Mouse (Mus musculus) intestine, embryonic 14.5 days (tissue): ENCODE data around the gene 1700007K13Rik. TPM values are rescaled to one million over a fixed set of nuclear protein-coding genes. Genes with fewer than 3 reads are reported as not detected.
"Not testable (repeated sequence)": the region's sequence is repeated elsewhere in the genome, so short reads cannot be mapped to it uniquely, and the experiment has no call there.

Experiments
- ATAC-seq: fragments of 200-750 bp; cut with Nextera tagmentation; replicated peaks from 2 replicates; pipeline ENCODE4 v1.8.0; 2017; ENCODE audit warnings: low read depth, moderate number of reproducible peaks, moderate TSS enrichment, moderate library complexity; ENCODE audit not compliant: low FRiP score, low TSS enrichment
- DNase-seq: peaks from one replicate; pipeline ENCODE4 v3.0.0-alpha.2; 2018; ENCODE audit warnings: low spot score
- H3K27ac ChIP-seq: fragments of 300-500 bp; sonication (generic); 2 replicates; pipeline ENCODE4 v1.5.1; 2014; ENCODE audit warnings: low read depth, mild to moderate bottlenecking, control low read depth
- H3K27me3 ChIP-seq: fragments of 300-500 bp; sonication (generic); replicated peaks from 2 replicates; pipeline ENCODE4 v1.6.1; 2014; ENCODE audit warnings: low read length, control low read depth; ENCODE audit not compliant: control insufficient read depth, insufficient read depth
- H3K36me3 ChIP-seq: fragments of 300-500 bp; sonication (generic); 2 replicates; pipeline ENCODE4 v1.6.1; 2014; ENCODE audit warnings: low read length, control low read depth; ENCODE audit not compliant: control insufficient read depth, insufficient read depth
- H3K4me1 ChIP-seq: fragments of 300-500 bp; sonication (generic); replicated peaks from 2 replicates; pipeline ENCODE4 v1.6.1; 2014; ENCODE audit warnings: low read length, control low read depth, mixed read lengths; ENCODE audit not compliant: control insufficient read depth, insufficient read depth
- H3K4me2 ChIP-seq: fragments of 300-500 bp; sonication (generic); 2 replicates; pipeline ENCODE4 v1.6.1; 2014; ENCODE audit warnings: low read length
- H3K4me3 ChIP-seq: fragments of 300-500 bp; sonication (generic); 2 replicates; pipeline ENCODE4 v1.5.1; 2014; ENCODE audit warnings: low read depth, low read length, control low read depth, mixed read lengths
- H3K9ac ChIP-seq: fragments of 300-500 bp; sonication (generic); 2 replicates; pipeline ENCODE4 v1.6.1; 2014; ENCODE audit warnings: mild to moderate bottlenecking, low read length
- H3K9me3 ChIP-seq: fragments of 300-500 bp; sonication (generic); 2 replicates; pipeline ENCODE4 v1.6.1; 2016; ENCODE audit warnings: low read length, control low read depth; ENCODE audit not compliant: control insufficient read depth
- WGBS: fragments of 180-500 bp; shearing (Covaris S2); extraction: QIAGEN DNeasy Blood & Tissue Kit; methylation state at CpG from one replicate; pipeline ENCODE4 v1.1.7; 2014; 5-methylcytosine and 5-hydroxymethylcytosine counted together
- polyA plus RNA-seq: library from polyadenylated mRNA; unstranded; fragments of >200 nt; fragmentation: Nextera tagmentation; extraction: Ambion mirVana; gene quantifications from 2 replicates; pipeline ENCODE4 v1.2.1, GENCODE M21; 2014

The 1700007K13Rik gene
- polyA plus RNA-seq, 1 experiment from 2014 or later, result 0.28 TPM

GRCm38 (mm10) chr2:28479208-28480204, 13.4 kb upstream of the 1700007K13Rik start:
- DNase-seq, result peak; percentile 69
- 35% methylated on average over 20 of the region's 20 CpGs for WGBS
- ATAC-seq, result peak; percentile 80
- Histone ChIP-seq H3K4me2 (peak overlapping the region; percentile 61), H3K27me3 (no peaks in the 10 kb centered on the region), H3K36me3 (no peaks in the 10 kb centered on the region; the same call in 1 of the 2 replicates), H3K27ac (peak overlapping the region; percentile 83), H3K4me1 (peaks cover 13% of the 10 kb centered on the region), H3K9me3 (no peaks in the 10 kb centered on the region), H3K9ac (peak overlapping the region; percentile 52), H3K4me3 (peak overlapping the region; percentile 33)

- H3K9ac ChIP-seq, H3K4me2 ChIP-seq, H3K9me3 ChIP-seq, ATAC-seq, H3K36me3 ChIP-seq, H3K4me3 ChIP-seq, H3K27ac ChIP-seq, H3K27me3 ChIP-seq, DNase-seq: not testable (repeated sequence)
- WGBS, result 91% methylated on average over 5 of the region's 5 CpGs
- peaks cover 13% of the 10 kb centered on the region for H3K4me1 ChIP-seq
Observed at GRCm38 (mm10) chr2:28477993-28478392, 11.9 kb upstream of the 1700007K13Rik start.

- H3K4me1 ChIP-seq, DNase-seq, ATAC-seq, H3K4me2 ChIP-seq, H3K9me3 ChIP-seq, H3K27ac ChIP-seq, H3K9ac ChIP-seq, H3K27me3 ChIP-seq, H3K4me3 ChIP-seq: not testable (repeated sequence)
- 93% methylated on average over 7 of the region's 8 CpGs for WGBS
- H3K36me3 ChIP-seq, result peaks cover 35% of the 10 kb centered on the region
Observed at GRCm38 (mm10) chr2:28472011-28472410, 5.9 kb upstream of the 1700007K13Rik start.

- 87% methylated on average over 2 of the region's 2 CpGs for WGBS
- H3K9ac ChIP-seq, result no peak overlapping the region
- ATAC-seq (no peak), DNase-seq (no peak)
- no peak overlapping the region for H3K27ac ChIP-seq
- H3K4me2 ChIP-seq, result no peak overlapping the region
- H3K36me3 ChIP-seq, result peaks cover 35% of the 10 kb centered on the region
- no peaks in the 10 kb centered on the region for H3K27me3 ChIP-seq
- H3K4me3 ChIP-seq, result no peak overlapping the region
- peaks cover 8% of the 10 kb centered on the region for H3K4me1 ChIP-seq
- H3K9me3 ChIP-seq, result peaks cover 4% of the 10 kb centered on the region; the same call in 1 of the 2 replicates
Observed at GRCm38 (mm10) chr2:28470591-28470990, 4.5 kb upstream of the 1700007K13Rik start.

- no peak for ATAC-seq
- Histone ChIP-seq H3K9me3 (peaks cover 4% of the 10 kb centered on the region; the same call in 1 of the 2 replicates), H3K36me3 (peaks cover 35% of the 10 kb centered on the region), H3K4me2 (no peak overlapping the region), H3K27me3 (no peaks in the 10 kb centered on the region), H3K27ac (no peak overlapping the region), H3K4me3 (no peak overlapping the region), H3K4me1 (peaks cover 8% of the 10 kb centered on the region), H3K9ac (no peak overlapping the region)
- 95% methylated on average over 14 of the region's 14 CpGs for WGBS
- DNase-seq, result no peak
Observed at GRCm38 (mm10) chr2:28469461-28469860, 3.3 kb upstream of the 1700007K13Rik start.

GRCm38 (mm10) chr2:28468486-28469225, 2.5 kb upstream of the 1700007K13Rik start:
- Histone ChIP-seq H3K4me2 (peak overlapping the region; percentile 97), H3K4me3 (peak overlapping the region; percentile 85), H3K9ac (peak overlapping the region; percentile 93), H3K36me3 (peaks cover 35% of the 10 kb centered on the region), H3K4me1 (peaks cover 8% of the 10 kb centered on the region), H3K27ac (no peak overlapping the region), H3K9me3 (peaks cover 4% of the 10 kb centered on the region; the same call in 1 of the 2 replicates), H3K27me3 (no peaks in the 10 kb centered on the region)
- WGBS, result 54% methylated on average over 18 of the region's 18 CpGs
- no peak for DNase-seq
- ATAC-seq, result no peak

GRCm38 (mm10) chr2:28467860-28468485, 1.8 kb upstream of the 1700007K13Rik start, which contains the start of gene Mrps2:
TSS of gene Mrps2 (plus strand) at chr2:28468066.
- ATAC-seq (peak; percentile 81), DNase-seq (peak; percentile 92)
- Histone ChIP-seq H3K4me2 (peak within 1 kb of the TSS; percentile 97), H3K36me3 (peaks cover 33% of the 10 kb centered on the region), H3K27me3 (no peaks in the 10 kb centered on the region), H3K27ac (no peak within 1 kb of the TSS), H3K4me3 (peak within 1 kb of the TSS; percentile 85), H3K9ac (peak within 1 kb of the TSS; percentile 93), H3K4me1 (peaks cover 8% of the 10 kb centered on the region), H3K9me3 (peaks cover 4% of the 10 kb centered on the region; the same call in 1 of the 2 replicates)
- WGBS, result under 1% methylated on average over 52 of the region's 52 CpGs

- no peak overlapping the region for H3K9ac ChIP-seq
- WGBS, result 79% methylated on average over 9 of the region's 9 CpGs
- 0 out of 2 replicates have a peak, but pooled peaks cover 4% of the 10 kb centered on the region for H3K9me3 ChIP-seq
- no peak for ATAC-seq
- H3K4me3 ChIP-seq, result no peak overlapping the region
- no peaks in the 10 kb centered on the region for H3K27me3 ChIP-seq
- H3K4me1 ChIP-seq, result peaks cover 8% of the 10 kb centered on the region
- H3K27ac ChIP-seq, result no peak overlapping the region
- DNase-seq, result no peak
- no peak overlapping the region for H3K4me2 ChIP-seq
- peaks cover 11% of the 10 kb centered on the region for H3K36me3 ChIP-seq
Observed at GRCm38 (mm10) chr2:28464919-28465318, 1.2 kb downstream of the 1700007K13Rik start.
